Mouse (Mus musculus) G1E-ER4 (cell line): ENCODE data around the gene Rnf123. TPM values are rescaled to one million over a fixed set of nuclear protein-coding genes. Genes with fewer than 3 reads are reported as not detected.

Source experiments
- GATA1 ChIP-seq: IDR thresholded peaks from one replicate; pipeline ENCODE4 v1.8.0; 2012; ENCODE audit warnings: low read length, inconsistent platforms
- polyA plus RNA-seq: library from polyadenylated mRNA; stranded (reverse); fragments of >175 nt; gene quantifications from 2 replicates; pipeline ENCODE4 v1.2.3, GENCODE M21; 2012

The Rnf123 gene
- polyA plus RNA-seq, 1 experiment: 25.7 TPM

DNA sequence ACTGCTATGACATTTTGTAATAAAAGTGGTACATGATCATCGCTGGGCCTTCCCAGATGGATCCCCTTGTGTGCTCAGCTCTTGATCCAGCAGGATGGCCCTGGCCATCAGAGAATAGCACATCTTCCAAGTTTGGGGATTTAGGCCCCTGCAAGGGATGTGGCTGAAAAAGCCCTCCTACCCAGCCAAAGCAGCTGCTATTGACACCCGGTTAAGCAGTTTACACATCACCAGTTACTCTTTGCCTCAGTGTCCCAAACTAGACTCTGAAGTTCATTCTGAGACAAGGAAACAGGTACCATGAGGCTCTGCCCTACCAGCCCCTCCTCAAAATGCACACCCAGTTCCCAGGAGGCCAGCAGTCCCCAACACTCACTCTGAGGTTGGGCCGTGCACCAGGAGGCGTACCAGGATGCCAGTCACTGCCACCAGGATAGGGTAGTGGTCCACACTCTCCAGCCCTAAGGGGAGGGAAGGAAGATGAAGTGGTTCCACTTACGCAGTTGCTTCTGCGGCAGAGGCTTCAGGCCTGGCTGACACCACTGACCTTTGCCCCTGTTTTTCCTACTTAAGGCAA, 27.4 kb downstream of the Rnf123 start:
- no peak for TF ChIP-seq GATA1

DNA sequence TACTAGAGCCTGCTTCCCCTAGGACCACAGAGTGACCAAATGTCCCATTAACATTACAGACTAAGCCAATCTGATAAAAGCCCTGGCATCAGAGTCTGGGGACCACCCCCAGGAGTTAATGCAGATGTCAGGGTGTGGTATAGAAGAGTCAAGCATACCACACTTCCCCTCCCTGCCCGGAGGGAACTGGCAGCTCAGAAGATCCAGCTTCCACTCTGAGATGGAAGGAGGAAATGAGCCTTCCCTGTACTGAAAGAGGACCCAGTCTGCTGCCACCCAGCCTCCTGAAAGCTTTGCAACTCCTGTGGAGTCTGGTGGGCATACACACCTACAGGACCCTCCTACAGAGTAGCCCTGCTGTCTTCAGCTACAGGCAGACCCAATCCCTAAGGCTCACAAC, 28.1 kb downstream of the Rnf123 start:
- TF ChIP-seq GATA1: no peak

DNA sequence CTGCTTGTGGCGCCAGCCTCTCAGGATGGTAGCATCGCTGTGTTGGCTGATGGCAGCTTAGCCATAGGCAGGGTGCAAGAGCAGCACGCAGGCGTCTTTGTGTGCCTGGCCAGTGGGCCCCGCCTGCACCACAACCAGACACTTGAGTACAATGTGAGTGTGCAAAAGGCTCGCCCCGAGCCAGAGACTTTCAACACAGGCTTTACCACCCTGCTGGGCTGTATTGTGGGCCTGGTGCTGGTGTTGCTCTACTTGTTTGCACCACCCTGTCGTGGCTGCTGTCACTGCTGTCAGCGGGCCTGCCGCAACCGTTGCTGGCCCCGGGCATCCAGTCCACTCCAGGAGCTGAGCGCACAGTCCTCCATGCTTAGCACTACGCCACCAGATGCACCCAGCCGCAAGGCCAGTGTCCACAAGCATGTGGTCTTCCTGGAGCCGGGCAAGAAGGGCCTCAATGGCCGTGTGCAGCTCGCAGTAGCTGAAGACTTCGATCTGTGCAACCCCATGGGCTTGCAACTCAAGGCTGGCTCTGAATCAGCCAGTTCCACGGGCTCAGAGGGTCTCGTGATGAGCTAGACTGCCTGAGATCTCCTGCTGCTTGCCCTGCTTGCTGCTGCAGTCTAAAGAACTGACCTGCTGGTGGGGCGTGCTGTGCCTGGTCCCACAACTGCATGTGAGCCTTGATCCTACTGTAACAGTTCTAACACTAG, 28.7 kb downstream of the Rnf123 start:
- no peak for TF ChIP-seq GATA1

DNA sequence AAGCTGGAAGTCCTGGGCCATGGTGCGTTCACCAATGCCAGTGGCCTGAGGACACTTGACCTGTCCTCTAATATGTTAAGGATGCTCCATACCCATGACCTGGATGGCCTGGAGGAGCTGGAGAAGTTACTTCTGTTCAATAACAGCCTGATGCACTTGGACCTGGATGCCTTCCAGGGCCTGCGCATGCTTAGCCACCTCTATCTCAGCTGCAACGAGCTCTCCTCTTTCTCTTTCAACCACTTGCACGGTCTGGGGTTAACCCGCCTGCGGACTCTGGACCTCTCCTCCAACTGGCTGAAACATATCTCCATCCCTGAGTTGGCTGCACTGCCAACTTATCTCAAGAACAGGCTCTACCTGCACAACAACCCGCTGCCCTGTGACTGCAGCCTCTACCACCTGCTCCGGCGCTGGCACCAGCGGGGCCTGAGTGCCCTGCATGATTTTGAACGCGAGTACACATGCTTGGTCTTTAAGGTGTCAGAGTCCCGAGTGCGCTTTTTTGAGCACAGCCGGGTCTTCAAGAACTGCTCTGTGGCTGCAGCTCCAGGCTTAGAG, 29.4 kb downstream of the Rnf123 start:
- no peak for TF ChIP-seq GATA1

DNA sequence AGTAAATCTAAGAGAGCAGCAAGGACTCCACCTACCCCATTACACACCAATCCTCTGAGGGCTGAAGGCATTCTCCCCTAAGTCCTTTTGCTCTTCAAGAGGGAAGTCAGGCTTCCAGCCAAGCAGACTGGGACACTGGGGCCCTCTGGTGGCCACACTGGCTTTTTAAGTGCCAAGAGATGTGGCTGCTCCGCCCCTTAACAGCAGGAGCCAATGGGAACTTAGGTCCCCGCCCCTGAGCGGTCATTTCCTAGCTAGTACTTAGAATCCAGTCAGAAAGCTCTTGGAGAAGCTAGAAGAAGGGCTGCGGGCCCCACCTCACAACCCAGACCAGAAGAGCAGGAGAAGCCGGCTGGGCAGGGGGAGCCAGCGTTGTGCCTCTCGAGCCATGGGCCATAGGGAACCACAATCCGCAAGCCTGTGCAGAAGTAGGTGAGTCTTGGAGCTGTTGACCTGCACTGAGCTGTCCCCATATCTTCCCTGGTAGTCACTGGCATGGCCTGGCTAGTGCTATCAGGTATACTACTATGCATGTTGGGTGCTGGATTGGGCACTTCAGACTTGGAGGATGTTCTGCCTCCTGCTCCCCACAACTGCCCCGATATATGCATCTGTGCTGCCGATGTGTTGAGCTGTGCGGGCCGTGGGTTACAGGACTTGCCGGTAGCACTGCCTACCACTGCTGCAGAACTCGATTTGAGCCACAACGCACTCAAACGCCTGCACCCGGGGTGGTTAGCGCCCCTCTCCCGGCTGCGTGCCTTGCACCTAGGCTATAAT, 30.1 kb downstream of the Rnf123 start, which contains the start of gene Amigo3:
Amigo3 (plus strand) TSS at position 275 of the 780 bp plus-strand sequence.
- TF ChIP-seq GATA1: no peak

DNA sequence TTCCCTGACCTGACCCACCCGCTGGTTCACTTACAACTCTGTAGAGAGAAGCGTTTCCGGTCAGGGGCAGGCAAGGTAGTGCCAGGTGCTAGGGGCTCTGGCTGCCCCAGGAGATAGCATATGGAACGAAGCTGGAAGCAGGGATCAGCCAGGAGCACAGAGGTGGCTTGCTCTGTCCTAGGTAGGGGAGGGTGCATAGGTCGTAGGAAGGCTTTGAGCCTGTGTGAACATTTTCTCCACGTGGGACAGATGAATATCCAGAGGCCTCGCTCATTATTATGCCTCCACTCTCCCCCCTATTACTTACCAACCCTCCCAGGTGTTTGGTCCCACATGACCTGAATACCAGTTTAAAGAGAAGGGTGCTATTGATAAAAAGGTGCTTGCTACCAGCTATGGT, 30.7 kb downstream of the Rnf123 start:
- TF ChIP-seq GATA1: no peak

DNA sequence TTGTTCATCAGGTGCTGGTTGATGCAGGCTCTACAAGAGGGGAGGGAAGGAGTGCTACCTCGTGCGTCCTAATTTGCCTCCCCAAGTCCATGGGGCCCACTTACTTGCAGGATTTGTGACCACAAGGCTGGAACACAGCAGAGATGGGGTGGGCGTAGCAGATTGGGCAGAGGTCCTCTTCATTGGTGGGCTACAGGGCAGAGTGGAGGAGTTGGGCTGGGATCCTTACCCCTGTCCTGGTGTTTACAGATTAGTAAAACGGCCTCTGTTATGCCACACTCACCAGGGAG, 31.3 kb downstream of the Rnf123 start:
- TF ChIP-seq GATA1: no peak

DNA sequence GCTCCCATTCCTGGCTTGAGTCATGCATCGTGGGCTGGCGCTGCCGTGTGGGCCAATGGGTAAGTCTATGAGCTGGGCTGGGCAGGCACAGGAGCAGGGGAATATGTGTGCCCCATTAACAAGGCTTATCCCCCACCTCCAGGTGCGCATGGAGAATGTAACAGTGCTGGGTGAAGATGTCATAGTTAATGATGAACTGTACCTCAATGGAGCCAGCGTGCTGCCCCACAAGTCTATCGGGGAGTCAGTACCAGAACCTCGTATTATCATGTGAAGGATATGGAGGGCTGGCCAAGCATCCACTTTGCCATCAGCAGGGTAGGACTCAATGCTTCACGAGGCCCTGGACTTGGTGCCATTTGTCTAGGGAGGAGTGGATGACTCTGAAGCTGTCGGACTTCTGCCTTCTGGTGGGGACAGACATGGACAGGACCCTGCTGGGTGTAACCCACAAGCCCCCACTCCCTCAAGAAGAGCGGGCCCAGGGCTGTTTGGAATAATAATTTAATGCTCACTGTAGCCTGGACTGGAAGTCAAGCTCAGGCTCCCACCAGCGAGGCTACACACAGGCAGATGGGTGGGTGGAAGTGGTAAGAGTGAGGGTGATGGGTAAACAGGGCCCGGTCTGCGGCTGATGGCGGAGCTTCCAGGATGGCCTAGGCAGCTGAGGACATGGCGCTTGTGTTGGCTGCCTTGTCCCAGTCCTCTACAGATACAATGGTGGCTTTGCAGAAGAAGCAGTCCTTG, 31.8 kb downstream of the Rnf123 start:
- no peak for TF ChIP-seq GATA1

DNA sequence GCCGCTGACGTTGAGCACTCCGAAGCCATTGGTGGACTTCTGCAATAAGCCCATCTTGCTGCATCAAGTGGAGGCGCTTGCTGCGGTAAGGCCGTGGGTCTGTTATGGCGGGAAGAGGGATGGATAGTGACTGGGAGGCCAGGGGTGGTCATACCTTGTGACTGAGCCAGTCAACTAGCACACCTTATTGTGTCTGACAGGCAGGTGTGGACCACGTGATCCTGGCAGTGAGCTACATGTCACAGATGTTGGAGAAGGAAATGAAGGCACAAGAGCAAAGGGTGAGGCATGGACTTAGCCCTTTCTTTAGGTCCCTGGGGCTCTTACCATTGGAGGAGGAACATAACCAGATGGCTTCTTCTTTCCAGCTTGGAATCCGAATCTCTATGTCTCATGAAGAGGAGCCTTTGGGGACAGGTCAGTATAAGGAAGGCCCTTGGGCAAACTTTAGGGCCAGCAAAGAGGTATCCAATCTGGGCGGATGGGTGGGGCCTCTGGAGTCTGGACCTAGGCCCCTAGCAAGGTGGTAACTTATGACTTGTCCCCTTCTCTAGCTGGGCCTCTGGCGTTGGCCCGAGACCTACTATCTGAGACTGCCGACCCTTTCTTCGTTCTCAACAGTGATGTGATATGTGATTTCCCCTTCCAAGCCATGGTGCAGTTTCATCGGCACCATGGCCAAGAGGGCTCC, 33.4 kb downstream of the Rnf123 start:
- no peak for TF ChIP-seq GATA1

DNA sequence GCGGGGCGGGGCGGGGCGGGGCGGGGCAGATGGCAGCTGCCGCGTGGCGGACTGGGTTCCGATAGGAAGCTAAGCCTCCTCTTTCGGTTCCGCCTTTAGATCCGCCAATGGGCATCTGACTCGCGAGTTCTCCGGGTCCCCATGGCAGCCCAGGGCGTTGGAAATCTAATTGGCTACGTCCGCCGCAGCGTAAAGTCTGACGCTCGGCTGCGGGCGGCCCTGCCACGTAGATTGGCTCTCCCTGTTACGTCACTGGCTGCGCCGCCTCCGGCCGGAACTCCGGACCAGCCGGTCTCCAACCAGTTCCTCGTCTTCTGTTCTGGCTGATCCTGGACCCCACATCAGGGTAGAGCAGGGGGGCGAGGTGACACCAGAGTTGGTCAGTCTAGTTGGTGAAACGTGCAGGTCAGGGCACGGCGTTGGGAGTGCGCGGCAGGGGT, 34.1 kb downstream of the Rnf123 start, which contains the start of gene Gmppb:
Gmppb (plus strand) TSS at position 227 of the 440 bp plus-strand sequence.
- TF ChIP-seq GATA1: no peak

DNA sequence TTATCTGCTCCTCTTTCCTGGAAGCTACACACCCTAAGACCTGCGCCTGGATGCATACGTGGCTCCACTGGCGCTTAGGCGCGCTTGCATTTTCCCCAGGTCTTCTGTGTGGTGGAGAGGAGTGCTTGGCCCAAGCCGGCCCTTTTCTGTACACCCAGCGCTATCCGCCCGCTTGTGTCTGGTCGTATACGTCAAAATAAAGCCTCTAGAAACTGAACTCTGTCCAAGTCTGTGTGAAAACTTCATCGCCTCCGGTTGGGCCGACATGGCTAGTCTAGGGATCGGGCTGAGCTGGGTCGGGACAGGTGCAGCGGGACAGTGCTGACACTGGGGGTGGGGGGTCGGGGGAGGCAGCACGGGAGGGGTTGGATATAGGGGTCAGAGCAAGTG, 34.6 kb downstream of the Rnf123 start:
- no peak for TF ChIP-seq GATA1

DNA sequence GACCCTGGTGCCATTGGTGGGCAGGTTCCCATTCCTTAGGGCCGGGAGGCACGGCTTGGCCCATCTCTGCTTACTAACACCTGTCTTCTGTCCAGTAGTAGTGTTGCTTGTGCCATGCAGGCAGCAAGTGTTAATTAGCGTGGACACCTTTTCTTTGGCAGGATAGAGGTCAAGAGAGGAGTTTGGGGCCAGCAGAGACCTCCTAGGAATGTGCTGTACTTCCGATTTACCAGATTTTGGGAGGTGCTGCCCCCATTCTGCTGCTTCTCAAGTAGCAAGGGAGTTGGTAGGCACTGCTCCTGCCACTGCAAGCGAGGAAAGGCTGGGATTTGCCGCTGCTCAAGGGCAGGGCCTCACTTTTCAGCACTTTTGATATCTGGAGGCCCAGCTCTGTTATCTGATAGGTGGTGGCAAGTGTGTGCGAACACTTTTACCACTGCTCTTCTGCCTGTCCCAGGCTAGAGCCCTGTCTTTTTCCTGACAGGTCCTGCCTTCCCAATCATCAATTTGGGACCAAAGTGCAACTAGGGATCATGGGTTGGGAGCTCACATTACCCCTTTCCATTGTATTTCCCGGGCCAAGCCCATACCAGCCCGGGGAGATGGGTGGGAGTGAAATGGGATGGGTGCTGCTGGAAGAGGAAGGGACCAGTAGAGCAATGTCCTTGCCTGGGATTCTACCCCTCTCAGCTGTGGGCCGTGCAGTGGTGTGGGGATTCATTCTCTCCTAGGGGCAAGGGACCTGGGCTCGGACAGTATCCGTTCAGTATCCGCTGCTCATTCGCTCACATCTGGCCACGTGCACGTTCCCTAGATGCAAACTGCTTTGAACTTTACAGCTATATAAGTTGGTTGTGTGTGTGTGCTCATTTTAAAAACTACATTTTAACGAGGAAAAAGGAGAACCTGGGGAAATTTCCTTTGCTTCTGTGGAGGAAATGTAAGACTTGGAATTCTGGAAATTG, 35.3 kb downstream of the Rnf123 start:
- no peak for TF ChIP-seq GATA1

DNA sequence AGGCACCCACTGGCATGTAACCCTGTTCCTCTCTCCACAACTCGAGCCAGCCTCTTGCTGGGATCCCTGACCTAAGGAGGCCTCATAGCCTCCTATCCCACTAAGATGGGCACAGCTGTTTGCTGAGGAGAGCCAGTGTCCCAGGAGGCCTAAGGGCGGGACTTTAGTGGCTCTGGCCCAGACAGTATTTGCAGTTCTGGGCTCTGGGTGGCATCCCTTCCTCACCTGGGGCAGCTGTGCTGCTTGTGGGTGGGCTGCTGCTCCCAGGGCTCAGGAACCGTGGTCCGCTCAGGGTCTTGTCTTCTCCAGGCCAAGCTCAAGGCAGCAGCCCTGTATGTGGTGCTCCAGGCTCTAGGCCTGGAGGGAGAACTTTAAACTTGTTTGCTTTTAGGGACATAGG, 36.6 kb downstream of the Rnf123 start:
- no peak for TF ChIP-seq GATA1

DNA sequence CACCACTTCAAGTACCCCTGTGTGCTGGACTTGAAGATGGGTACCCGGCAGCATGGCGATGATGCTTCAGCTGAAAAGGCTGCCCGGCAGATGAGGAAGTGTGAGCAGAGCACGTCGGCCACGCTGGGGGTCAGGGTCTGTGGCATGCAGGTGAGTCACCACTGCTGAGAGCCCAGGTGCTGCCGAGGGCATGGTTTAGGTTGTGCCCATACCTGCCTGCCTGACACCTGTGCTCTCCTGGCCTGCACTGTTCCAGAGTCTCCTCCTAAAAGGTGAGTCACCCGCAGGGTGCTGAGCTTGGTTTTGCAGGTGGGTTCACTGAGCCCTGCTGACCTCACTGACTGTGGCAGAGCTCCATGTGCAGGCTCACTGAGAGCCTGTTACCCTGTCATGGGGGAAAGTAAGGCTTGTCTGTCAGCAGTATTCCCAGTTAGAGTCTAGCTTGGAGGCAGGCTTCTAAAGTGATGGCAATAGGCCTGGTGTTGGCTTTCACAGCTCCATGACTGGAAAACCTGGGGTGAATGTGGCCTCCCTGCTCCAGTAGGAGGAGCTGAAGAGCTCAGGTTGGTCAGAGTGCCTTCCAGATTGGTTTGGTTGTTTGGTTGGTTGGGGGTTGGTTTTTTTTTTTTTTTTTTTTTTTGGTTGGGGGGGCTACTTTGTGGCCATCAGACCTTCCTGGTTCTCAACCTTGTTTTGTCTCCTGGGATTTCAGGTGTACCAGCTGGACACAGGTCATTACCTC, 38.2 kb downstream of the Rnf123 start:
- TF ChIP-seq GATA1: no peak
